Mouse (Mus musculus): ENCODE data around the gene Enah. TPM values are rescaled to one million over a fixed set of nuclear protein-coding genes. Genes with fewer than 3 reads are reported as not detected.

Gene Enah
- polyA plus RNA-seq, 1 experiment from 2014 or later: 17.9 TPM

DNA sequence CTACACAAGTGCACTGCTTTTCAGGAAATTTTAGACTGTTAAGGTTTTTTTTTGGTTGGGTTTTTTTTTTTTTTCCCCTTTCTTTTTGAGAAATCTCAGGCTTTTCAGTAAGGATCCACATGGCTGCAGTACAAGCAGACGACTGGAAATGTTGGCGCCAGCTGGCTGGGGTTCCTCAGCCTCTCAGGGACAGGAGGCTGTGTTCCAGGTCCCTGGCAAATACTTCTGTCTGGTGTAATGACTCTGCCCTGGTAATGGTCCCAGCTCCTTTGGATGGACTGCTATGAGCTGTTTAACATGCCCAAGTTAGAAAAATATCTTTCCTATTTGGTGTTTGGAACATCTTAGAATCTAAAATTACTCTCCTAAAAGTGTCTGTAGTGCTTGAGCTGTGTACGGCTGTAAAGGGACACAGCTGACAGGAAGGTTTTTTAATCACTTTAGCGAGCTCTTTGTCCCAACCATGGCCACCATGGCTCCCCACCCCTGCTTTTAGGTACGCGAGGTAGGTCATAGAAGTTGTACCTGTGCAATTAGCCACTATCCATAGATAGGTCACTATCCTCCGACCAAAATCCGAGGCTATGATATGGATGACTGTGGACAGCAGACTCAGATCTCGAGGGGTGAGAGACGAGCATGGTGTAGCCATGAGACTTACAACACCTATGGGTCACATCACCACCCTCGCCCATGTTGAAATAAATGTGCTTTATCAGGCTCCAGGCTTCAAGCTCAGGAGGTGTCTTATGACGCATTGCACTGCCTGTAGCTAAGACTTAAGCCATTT lies 168.1 kb downstream of the Enah start:
- H3K4me1 ChIP-seq: 0 out of 2 replicates have a peak, but pooled peaks cover 3% of the 10 kb centered on the region
- no peak for ATAC-seq (ENCODE audit: insufficient read depth, low FRiP score, low read depth)
- no peak overlapping the region for H3K9ac ChIP-seq
- H3K27me3 ChIP-seq (replicated peaks): no peaks in the 10 kb centered on the region
- 84% methylated on average over 12 of the region's 12 CpGs for WGBS
- no peaks in the 10 kb centered on the region for H3K36me3 ChIP-seq
- no peak overlapping the region for H3K4me2 ChIP-seq
- no peak overlapping the region for H3K4me3 ChIP-seq (replicated peaks)
- H3K27ac ChIP-seq: peak overlapping the region; percentile 21; the same call in 1 of the 2 replicates
- no peaks in the 10 kb centered on the region for H3K9me3 ChIP-seq

- Histone ChIP-seq H3K27me3 (replicated peaks) (no peaks in the 10 kb centered on the region), H3K9me3 (no peaks in the 10 kb centered on the region), H3K4me1 (0 out of 2 replicates have a peak, but pooled peaks cover 3% of the 10 kb centered on the region), H3K36me3 (no peaks in the 10 kb centered on the region), H3K4me3 (replicated peaks) (no peak overlapping the region), H3K27ac (no peak overlapping the region), H3K9ac (no peak overlapping the region), H3K4me2 (no peak overlapping the region)
- WGBS: 66% methylated on average over 4 of the region's 4 CpGs
- no peak for ATAC-seq (ENCODE audit: insufficient read depth, low FRiP score, low read depth)
These were observed 169.3 kb downstream of the Enah start for GRCm38 (mm10) chr1:181850441-181850840.

DNA sequence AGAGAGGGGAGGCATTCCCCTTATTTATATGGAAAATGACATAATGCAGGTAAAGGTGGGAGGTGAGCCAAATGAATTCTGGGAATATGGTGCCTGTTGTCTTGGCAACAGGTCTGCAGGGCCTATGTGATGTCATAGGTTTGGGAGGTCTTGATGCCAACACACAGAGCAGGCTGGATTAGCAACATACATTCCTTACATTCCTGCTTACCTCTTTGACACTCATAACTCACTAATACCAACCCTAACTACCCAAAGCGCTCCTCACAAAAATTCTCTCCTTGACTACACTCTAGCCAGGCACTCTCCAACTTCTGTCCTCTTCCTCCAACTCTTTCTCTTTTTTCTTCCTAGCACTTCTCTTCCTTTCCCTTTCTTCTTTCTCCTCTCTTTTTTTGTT lies 171.6 kb downstream of the Enah start:
- Histone ChIP-seq H3K9me3 (no peaks in the 10 kb centered on the region), H3K36me3 (no peaks in the 10 kb centered on the region), H3K4me2 (no peak overlapping the region), H3K27me3 (replicated peaks) (no peaks in the 10 kb centered on the region), H3K4me1 (0 out of 2 replicates have a peak, but pooled peaks cover 3% of the 10 kb centered on the region), H3K9ac (no peak overlapping the region), H3K4me3 (replicated peaks) (no peak overlapping the region), H3K27ac (no peak overlapping the region)
- no peak for ATAC-seq (ENCODE audit: insufficient read depth, low FRiP score, low read depth)
- WGBS: 80% methylated on average over 1 of the region's 1 CpGs

GRCm38 (mm10) chr1:181847396-181847795 lies 172.4 kb downstream of the Enah start:
- H3K27ac ChIP-seq: no peak overlapping the region
- H3K9me3 ChIP-seq: no peaks in the 10 kb centered on the region
- no peaks in the 10 kb centered on the region for H3K27me3 ChIP-seq (replicated peaks)
- no peak overlapping the region for H3K9ac ChIP-seq
- H3K4me3 ChIP-seq (replicated peaks): no peak overlapping the region
- H3K4me1 ChIP-seq: no peaks in the 10 kb centered on the region
- no peak overlapping the region for H3K4me2 ChIP-seq
- WGBS: 86% methylated on average over 3 of the region's 3 CpGs
- no peak for ATAC-seq (ENCODE audit: insufficient read depth, low FRiP score, low read depth)
- H3K36me3 ChIP-seq: no peaks in the 10 kb centered on the region

Other genes starting within 250 kb of the Enah start
- 127 and 133 TPM in 2 replicates for gene Lbr, start 176.9 kb downstream of the Enah start, polyA plus RNA-seq (2015; fragmentation: Nextera tagmentation; extraction: Ambion mirVana)
- 158 and 161 TPM in 2 replicates for gene Srp9, start 104.7 kb upstream of the Enah start, polyA plus RNA-seq (2015; fragmentation: Nextera tagmentation; extraction: Ambion mirVana)
- gene Vmn1r1, start 144.5 kb upstream of the Enah start, polyA plus RNA-seq (2015; fragmentation: Nextera tagmentation; extraction: Ambion mirVana): not detected in 2 replicates

All from stomach, embryonic 15.5 days (tissue).